Mouse (Mus musculus): ENCODE measurements at regions not wholly inside any gene's neighbourhood (a gene's known extent, or its start where the extent isn't known, plus 50 kb on each side); places are given as distances from the start of the nearest gene placed in this dataset.

GRCm38 (mm10) chr7:79201246-79201645, 52.4 kb upstream of the Mfge8 start:
- TF ChIP-seq CTCF (IDR thresholded peaks at IDR 0.05; ENCODE audit: control insufficient read depth, insufficient read depth, insufficient read length) (no peak), MYOD1 (IDR thresholded peaks at IDR 0.05; ENCODE audit: control insufficient read depth, insufficient read length, low read depth) (no peak), CEBPB (IDR thresholded peaks at IDR 0.05; ENCODE audit: low read depth) (no peak), MAX (IDR thresholded peaks at IDR 0.05) (no peak)
